2 mouse cellular contexts compared by ENCODE assay signal in genomic region chr16:92889537-92889936, GRCm38 (mm10).
TF ChIP-seq lines count a peak whose summit lies in the region.

No protein-coding gene starts in this region.

TF ChIP-seq in C2C12, 6 proteins besides CTCF, POLR2A, EP300 and RAD21 (continued from another document):
- TF ChIP-seq MYOD1 (IDR thresholded peaks at IDR 0.05; ENCODE audit: control insufficient read depth, insufficient read length, low read depth) (no peak), CEBPB (IDR thresholded peaks at IDR 0.05; ENCODE audit: low read depth) (no peak)
TF ChIP-seq in C2C12: peak in this region for 1.

TF ChIP-seq in CH12.LX, 34 proteins besides CTCF, POLR2A, EP300 and RAD21 (continued from another document):
- peak; percentile 60 for TF ChIP-seq USF1 (IDR thresholded peaks at IDR 0.05; ENCODE audit: low read depth, low read length)
- TF ChIP-seq ZKSCAN1 (IDR thresholded peaks at IDR 0.05; ENCODE audit: borderline replicate concordance, low read depth, low read length): no peak
- peak; percentile 67; the same call in 1 of the 2 replicates for TF ChIP-seq MAX (IDR thresholded peaks at IDR 0.05; ENCODE audit: low read length)
- no peak for TF ChIP-seq UBTF (IDR thresholded peaks at IDR 0.05; ENCODE audit: low read depth, low read length)
